Mouse (Mus musculus) hindbrain, embryonic 11.5 days (tissue): Measurements from ENCODE around the gene Cpvl. TPM values are rescaled to one million over a fixed set of nuclear protein-coding genes. Genes with fewer than 3 reads are reported as not detected.

ENCODE experiments used
- ATAC-seq: fragments of 200-750 bp; cut with Nextera tagmentation; 2 replicates; pipeline ENCODE4 v1.8.0; 2017; ENCODE audit warnings: mild to moderate bottlenecking, moderate TSS enrichment, moderate library complexity; ENCODE audit not compliant: low FRiP score
- DNase-seq: peaks from one replicate; pipeline ENCODE4 v3.0.0-alpha.2; 2015; ENCODE audit warnings: low spot score
- H3K27ac ChIP-seq: fragments of 300-500 bp; sonication (generic); 2 replicates; pipeline ENCODE4 v1.5.1; 2014; ENCODE audit warnings: mild to moderate bottlenecking, low read depth, low read length
- H3K27me3 ChIP-seq: fragments of 300-500 bp; sonication (generic); 2 replicates; pipeline ENCODE4 v1.6.1; 2014; ENCODE audit warnings: mild to moderate bottlenecking, low read length, moderate library complexity, mixed read lengths; ENCODE audit not compliant: control insufficient read depth, insufficient read depth
- H3K36me3 ChIP-seq: fragments of 300-500 bp; sonication (generic); 2 replicates; pipeline ENCODE4 v1.6.1; 2014; ENCODE audit warnings: mild to moderate bottlenecking, low read length, moderate library complexity, mixed read lengths; ENCODE audit not compliant: control insufficient read depth, insufficient read depth
- H3K4me1 ChIP-seq: fragments of 300-500 bp; sonication (generic); replicated peaks from 2 replicates; pipeline ENCODE4 v1.6.1; 2014; ENCODE audit warnings: low read length, mixed read lengths; ENCODE audit not compliant: control insufficient read depth, insufficient read depth
- H3K4me2 ChIP-seq: fragments of 300-500 bp; sonication (generic); replicated peaks from 2 replicates; pipeline ENCODE4 v1.6.1; 2014; ENCODE audit warnings: mild to moderate bottlenecking, low read depth, low read length
- H3K4me3 ChIP-seq: fragments of 300-500 bp; sonication (generic); 2 replicates; pipeline ENCODE4 v1.5.1; 2014; ENCODE audit warnings: low read depth, low read length
- H3K9ac ChIP-seq: fragments of 300-500 bp; sonication (generic); 2 replicates; pipeline ENCODE4 v1.6.1; 2014; ENCODE audit warnings: low read depth, low read length
- H3K9me3 ChIP-seq: fragments of 300-500 bp; sonication (generic); 2 replicates; pipeline ENCODE4 v1.6.1; 2016; ENCODE audit warnings: low read length; ENCODE audit not compliant: control insufficient read depth
- WGBS: fragments of 180-500 bp; shearing (Covaris S2); extraction: QIAGEN DNeasy Blood & Tissue Kit; methylation state at CpG from one replicate; pipeline ENCODE4 v1.1.7; 2014; 5-methylcytosine and 5-hydroxymethylcytosine counted together
- polyA plus RNA-seq: library from polyadenylated mRNA; unstranded; fragments of >200 nt; fragmentation: Nextera tagmentation; extraction: Ambion mirVana; gene quantifications from 2 replicates; pipeline ENCODE4 v1.2.1, GENCODE M21; 2014

Gene Cpvl
- polyA plus RNA-seq, 1 experiment from 2014 or later, result 0.11 TPM

GRCm38 (mm10) chr6:54005302-54005701 lies 26.8 kb upstream of the Cpvl start:
- no peaks in the 10 kb centered on the region for H3K27me3 ChIP-seq
- H3K27ac ChIP-seq, result no peak overlapping the region
- ATAC-seq, result no peak
- no peak overlapping the region for H3K4me3 ChIP-seq
- H3K9me3 ChIP-seq, result no peaks in the 10 kb centered on the region
- DNase-seq, result no peak
- H3K9ac ChIP-seq, result no peak overlapping the region
- H3K4me2 ChIP-seq, result no peak overlapping the region
- no peaks in the 10 kb centered on the region for H3K36me3 ChIP-seq
- H3K4me1 ChIP-seq, result no peaks in the 10 kb centered on the region
- 82% methylated on average over 4 of the region's 4 CpGs for WGBS

DNA sequence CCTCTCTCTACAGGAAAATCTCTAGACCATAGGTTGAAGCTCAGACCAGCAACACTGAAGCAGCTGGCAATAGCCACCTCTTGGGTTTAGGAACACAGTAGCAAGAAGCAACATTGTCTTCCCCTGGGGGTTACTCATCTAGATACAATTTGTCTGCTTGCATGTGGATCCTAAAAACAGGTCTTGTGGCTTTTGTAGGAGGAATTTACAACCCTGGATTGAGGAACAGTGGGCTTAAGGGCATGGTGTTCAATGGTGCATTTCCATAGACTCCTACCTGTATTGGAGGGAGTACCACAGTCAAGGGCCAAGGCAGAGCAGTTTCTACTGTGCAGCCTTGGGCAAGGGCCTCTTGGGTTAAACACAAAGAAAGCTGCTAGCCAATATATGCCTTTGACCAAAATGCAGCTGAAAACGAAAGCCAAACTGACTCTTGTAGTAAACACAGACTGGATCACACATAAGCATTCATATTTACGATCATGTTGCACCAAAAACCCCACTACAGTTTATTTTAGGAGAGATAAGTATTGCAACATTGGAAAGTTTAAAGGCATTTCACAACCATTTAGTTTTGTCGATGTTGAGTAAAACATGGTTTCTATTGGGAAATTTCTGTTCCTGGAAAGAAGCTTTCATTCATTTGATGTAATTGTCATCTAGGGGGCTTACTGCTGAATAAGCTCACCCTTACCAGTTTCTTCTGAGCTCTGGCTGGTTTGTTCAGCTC lies 17.9 kb upstream of the Cpvl start:
- H3K27ac ChIP-seq, result no peak overlapping the region
- H3K27me3 ChIP-seq, result no peaks in the 10 kb centered on the region
- H3K9me3 ChIP-seq, result no peaks in the 10 kb centered on the region
- WGBS, result 95% methylated on average over 3 of the region's 3 CpGs
- no peak for ATAC-seq
- no peak for DNase-seq
- H3K4me3 ChIP-seq, result no peak overlapping the region
- no peak overlapping the region for H3K9ac ChIP-seq
- no peaks in the 10 kb centered on the region for H3K4me1 ChIP-seq
- no peaks in the 10 kb centered on the region for H3K36me3 ChIP-seq
- no peak overlapping the region for H3K4me2 ChIP-seq

- Histone ChIP-seq H3K27me3 (no peaks in the 10 kb centered on the region), H3K9me3 (no peaks in the 10 kb centered on the region), H3K4me3 (no peak overlapping the region), H3K4me1 (no peaks in the 10 kb centered on the region), H3K9ac (no peak overlapping the region), H3K4me2 (no peak overlapping the region), H3K36me3 (no peaks in the 10 kb centered on the region), H3K27ac (no peak overlapping the region)
- ATAC-seq (no peak), DNase-seq (no peak)
- 73% methylated on average over 4 of the region's 4 CpGs for WGBS
These were observed 17.0 kb upstream of the Cpvl start for GRCm38 (mm10) chr6:53995519-53995918.

- Histone ChIP-seq H3K4me2 (no peak overlapping the region), H3K4me3 (no peak overlapping the region), H3K27me3 (no peaks in the 10 kb centered on the region), H3K36me3 (no peaks in the 10 kb centered on the region), H3K4me1 (no peaks in the 10 kb centered on the region), H3K9ac (no peak overlapping the region), H3K27ac (no peak overlapping the region), H3K9me3 (no peaks in the 10 kb centered on the region)
- DNase-seq, result no peak
- ATAC-seq, result no peak
- WGBS, result 87% methylated on average over 3 of the region's 3 CpGs
These were observed 13.9 kb upstream of the Cpvl start for GRCm38 (mm10) chr6:53992386-53992785.

- WGBS, result 89% methylated on average over 3 of the region's 3 CpGs
- Histone ChIP-seq H3K4me3 (no peak overlapping the region), H3K9ac (no peak overlapping the region), H3K4me2 (no peak overlapping the region), H3K4me1 (no peaks in the 10 kb centered on the region), H3K27ac (no peak overlapping the region), H3K27me3 (no peaks in the 10 kb centered on the region), H3K36me3 (no peaks in the 10 kb centered on the region), H3K9me3 (no peaks in the 10 kb centered on the region)
- ATAC-seq (no peak), DNase-seq (no peak)
These were observed 8.8 kb upstream of the Cpvl start for GRCm38 (mm10) chr6:53987235-53987634.

- Histone ChIP-seq H3K27me3 (no peaks in the 10 kb centered on the region), H3K4me1 (no peaks in the 10 kb centered on the region), H3K9ac (no peak overlapping the region), H3K27ac (no peak overlapping the region), H3K4me3 (no peak overlapping the region), H3K36me3 (no peaks in the 10 kb centered on the region), H3K4me2 (no peak overlapping the region), H3K9me3 (no peaks in the 10 kb centered on the region)
- ATAC-seq (no peak), DNase-seq (no peak)
- 74% methylated on average over 13 of the region's 14 CpGs for WGBS
These were observed 8.0 kb upstream of the Cpvl start for GRCm38 (mm10) chr6:53986273-53986985.

GRCm38 (mm10) chr6:53983820-53984219 lies 5.3 kb upstream of the Cpvl start:
- ATAC-seq (no peak), DNase-seq (no peak)
- no peaks in the 10 kb centered on the region for H3K4me1 ChIP-seq
- 83% methylated on average over 6 of the region's 6 CpGs for WGBS
- no peak overlapping the region for H3K27ac ChIP-seq
- no peaks in the 10 kb centered on the region for H3K9me3 ChIP-seq
- H3K4me2 ChIP-seq, result no peak overlapping the region
- no peaks in the 10 kb centered on the region for H3K27me3 ChIP-seq
- no peaks in the 10 kb centered on the region for H3K36me3 ChIP-seq
- no peak overlapping the region for H3K9ac ChIP-seq
- no peak overlapping the region for H3K4me3 ChIP-seq

- no peak overlapping the region for H3K4me2 ChIP-seq
- H3K36me3 ChIP-seq, result no peaks in the 10 kb centered on the region
- 60% methylated on average over 4 of the region's 4 CpGs for WGBS
- H3K27me3 ChIP-seq, result no peaks in the 10 kb centered on the region
- H3K9ac ChIP-seq, result no peak overlapping the region
- DNase-seq (no peak), ATAC-seq (no peak)
- no peaks in the 10 kb centered on the region for H3K4me1 ChIP-seq
- H3K9me3 ChIP-seq, result no peaks in the 10 kb centered on the region
- H3K4me3 ChIP-seq, result no peak overlapping the region
- H3K27ac ChIP-seq, result no peak overlapping the region
These were observed 4.1 kb upstream of the Cpvl start for GRCm38 (mm10) chr6:53982612-53983011.

GRCm38 (mm10) chr6:53982047-53982600 lies 3.7 kb upstream of the Cpvl start:
- Histone ChIP-seq H3K4me2 (no peak overlapping the region), H3K27ac (no peak overlapping the region)

More at GRCm38 (mm10) chr6:53982047-53982600, 3.7 kb upstream of the Cpvl start:
- Histone ChIP-seq H3K4me3 (no peak overlapping the region), H3K4me1 (no peaks in the 10 kb centered on the region), H3K36me3 (no peaks in the 10 kb centered on the region), H3K27me3 (no peaks in the 10 kb centered on the region), H3K9ac (no peak overlapping the region), H3K9me3 (no peaks in the 10 kb centered on the region)
- ATAC-seq (no peak), DNase-seq (no peak)
- WGBS, result 47% methylated on average over 9 of the region's 9 CpGs
